Mouse (Mus musculus) stomach, postnatal 0 days (tissue): Measurements from ENCODE around the gene Mapk14. TPM values are rescaled to one million over a fixed set of nuclear protein-coding genes. Genes with fewer than 3 reads are reported as not detected.
"Not testable (repeated sequence)": the region's sequence is repeated elsewhere in the genome, so short reads cannot be mapped to it uniquely, and the experiment has no call there.

Experiments
- ATAC-seq: fragments of 200-750 bp; cut with Nextera tagmentation; 2 replicates; pipeline ENCODE4 v1.8.0; 2017; ENCODE audit not compliant: low FRiP score, low TSS enrichment
- DNase-seq: peaks from one replicate; pipeline ENCODE4 v3.0.0-alpha.2; 2016; ENCODE audit warnings: low spot score
- H3K27ac ChIP-seq: fragments of 300-500 bp; sonication (generic); replicated peaks from 2 replicates; pipeline ENCODE4 v1.5.1; 2014; ENCODE audit warnings: mild to moderate bottlenecking, control low read depth
- H3K27me3 ChIP-seq: fragments of 300-500 bp; sonication (generic); 2 replicates; pipeline ENCODE4 v1.6.1; 2014; ENCODE audit warnings: low read length; ENCODE audit not compliant: control insufficient read depth, insufficient read depth
- H3K36me3 ChIP-seq: fragments of 300-500 bp; sonication (generic); 2 replicates; pipeline ENCODE4 v1.6.1; 2014; ENCODE audit warnings: low read length, mixed read lengths; ENCODE audit not compliant: control insufficient read depth, insufficient read depth
- H3K4me1 ChIP-seq: fragments of 300-500 bp; sonication (generic); replicated peaks from 2 replicates; pipeline ENCODE4 v1.6.1; 2014; ENCODE audit warnings: antibody characterized with exemption; ENCODE audit not compliant: control insufficient read depth, insufficient read depth
- H3K4me2 ChIP-seq: fragments of 300-500 bp; sonication (generic); replicated peaks from 2 replicates; pipeline ENCODE4 v1.6.1; 2014; ENCODE audit warnings: low read depth, mild to moderate bottlenecking, control low read depth, moderate library complexity
- H3K4me3 ChIP-seq: fragments of 300-500 bp; sonication (generic); 2 replicates; pipeline ENCODE4 v1.5.1; 2014; ENCODE audit warnings: low read depth, low read length, control low read depth
- H3K9ac ChIP-seq: fragments of 300-500 bp; sonication (generic); 2 replicates; pipeline ENCODE4 v1.6.1; 2014; ENCODE audit warnings: mild to moderate bottlenecking, low read length, control low read depth, mixed read lengths
- H3K9me3 ChIP-seq: fragments of 300-500 bp; sonication (generic); 2 replicates; pipeline ENCODE4 v1.6.1; 2016; ENCODE audit warnings: low read length; ENCODE audit not compliant: control insufficient read depth
- CTCF ChIP-seq: IDR thresholded peaks from 2 replicates; pipeline ENCODE4 v1.5.1; 2016; ENCODE audit warnings: antibody characterized with exemption, low read depth, mild to moderate bottlenecking, moderate library complexity
- EP300 ChIP-seq: optimal IDR thresholded peaks from 2 replicates; pipeline ENCODE3; 2016; ENCODE audit warnings: antibody characterized with exemption
- WGBS: fragments of 180-500 bp; shearing (Covaris S2); extraction: QIAGEN DNeasy Blood & Tissue Kit; methylation state at CpG from one replicate; pipeline ENCODE4 v1.1.7; 2014; 5-methylcytosine and 5-hydroxymethylcytosine counted together
- polyA plus RNA-seq: library from polyadenylated mRNA; unstranded; fragments of >200 nt; fragmentation: Nextera tagmentation; extraction: Ambion mirVana; gene quantifications from 2 replicates; pipeline ENCODE4 v1.2.1, GENCODE M21; 2015

Gene Mapk14
- polyA plus RNA-seq, 1 experiment from 2014 or later = 31.4 TPM

GRCm38 (mm10) chr17:28766781-28767515, 75.8 kb downstream of the Mapk14 start:
- Histone ChIP-seq H3K4me2 (no peak overlapping the region), H3K4me3 (no peak overlapping the region), H3K9ac (no peak overlapping the region), H3K4me1 (peaks cover 2% of the 10 kb centered on the region), H3K9me3 (no peaks in the 10 kb centered on the region), H3K36me3 (no peaks in the 10 kb centered on the region), H3K27ac (no peak overlapping the region), H3K27me3 (no peaks in the 10 kb centered on the region)
- WGBS = 62% methylated on average over 11 of the region's 11 CpGs
- no peak for TF ChIP-seq EP300
- no peak for TF ChIP-seq CTCF
- no peak for ATAC-seq
- no peak for DNase-seq

GRCm38 (mm10) chr17:28769121-28769874, 78.2 kb downstream of the Mapk14 start, which contains the start of gene Mapk13:
TSS of gene Mapk13 (plus strand) at chr17:28769297.
- Histone ChIP-seq H3K27me3 (no peaks in the 10 kb centered on the region), H3K9ac (peak within 1 kb of the TSS; percentile 83), H3K4me3 (peak within 1 kb of the TSS; percentile 64), H3K4me2 (peak within 1 kb of the TSS; percentile 83), H3K36me3 (no peaks in the 10 kb centered on the region), H3K9me3 (no peaks in the 10 kb centered on the region), H3K4me1 (peaks cover 2% of the 10 kb centered on the region), H3K27ac (peak within 1 kb of the TSS; percentile 86)
- TF ChIP-seq CTCF = no peak
- TF ChIP-seq EP300 = no peak
- WGBS = 3% methylated on average over 49 of the region's 58 CpGs
- peak; percentile 66 for ATAC-seq
- peak; percentile 90 for DNase-seq

GRCm38 (mm10) chr17:28769875-28770421, 78.8 kb downstream of the Mapk14 start:
- TF ChIP-seq EP300 (no peak), CTCF (no peak)
- no peaks in the 10 kb centered on the region for H3K9me3 ChIP-seq

GRCm38 (mm10) chr17:28771289-28771688, 80.2 kb downstream of the Mapk14 start:
- Histone ChIP-seq H3K9me3 (no peaks in the 10 kb centered on the region), H3K27me3 (no peaks in the 10 kb centered on the region), H3K9ac (no peak overlapping the region), H3K27ac (no peak overlapping the region), H3K36me3 (no peaks in the 10 kb centered on the region), H3K4me2 (no peak overlapping the region), H3K4me3 (no peak overlapping the region), H3K4me1 (peaks cover 2% of the 10 kb centered on the region)
- 86% methylated on average over 5 of the region's 5 CpGs for WGBS
- TF ChIP-seq EP300 (no peak), CTCF (no peak)
- ATAC-seq (no peak), DNase-seq (no peak)

More at GRCm38 (mm10) chr17:28769875-28770421, 78.8 kb downstream of the Mapk14 start:
- ATAC-seq (peak; percentile 69), DNase-seq (peak; percentile 72)
- Histone ChIP-seq H3K9ac (peak overlapping the region; percentile 83), H3K36me3 (no peaks in the 10 kb centered on the region), H3K27me3 (no peaks in the 10 kb centered on the region), H3K4me1 (peaks cover 2% of the 10 kb centered on the region), H3K4me2 (peak overlapping the region; percentile 83), H3K27ac (peak overlapping the region; percentile 86), H3K4me3 (peak overlapping the region; percentile 64)
- 2% methylated on average over 24 of the region's 24 CpGs for WGBS

- peak; percentile 54 for TF ChIP-seq CTCF
- 94% methylated on average over 7 of the region's 9 CpGs for WGBS
Observed at GRCm38 (mm10) chr17:28774303-28774702, 83.2 kb downstream of the Mapk14 start.

More at GRCm38 (mm10) chr17:28774303-28774702, 83.2 kb downstream of the Mapk14 start:
- H3K27me3 ChIP-seq, H3K4me3 ChIP-seq, H3K9ac ChIP-seq, H3K36me3 ChIP-seq, ATAC-seq, H3K4me1 ChIP-seq, DNase-seq, H3K27ac ChIP-seq, H3K9me3 ChIP-seq, H3K4me2 ChIP-seq: not testable (repeated sequence)
